Mouse (Mus musculus): ENCODE data around the gene 2310061I04Rik.

The 2310061I04Rik gene

DNA sequence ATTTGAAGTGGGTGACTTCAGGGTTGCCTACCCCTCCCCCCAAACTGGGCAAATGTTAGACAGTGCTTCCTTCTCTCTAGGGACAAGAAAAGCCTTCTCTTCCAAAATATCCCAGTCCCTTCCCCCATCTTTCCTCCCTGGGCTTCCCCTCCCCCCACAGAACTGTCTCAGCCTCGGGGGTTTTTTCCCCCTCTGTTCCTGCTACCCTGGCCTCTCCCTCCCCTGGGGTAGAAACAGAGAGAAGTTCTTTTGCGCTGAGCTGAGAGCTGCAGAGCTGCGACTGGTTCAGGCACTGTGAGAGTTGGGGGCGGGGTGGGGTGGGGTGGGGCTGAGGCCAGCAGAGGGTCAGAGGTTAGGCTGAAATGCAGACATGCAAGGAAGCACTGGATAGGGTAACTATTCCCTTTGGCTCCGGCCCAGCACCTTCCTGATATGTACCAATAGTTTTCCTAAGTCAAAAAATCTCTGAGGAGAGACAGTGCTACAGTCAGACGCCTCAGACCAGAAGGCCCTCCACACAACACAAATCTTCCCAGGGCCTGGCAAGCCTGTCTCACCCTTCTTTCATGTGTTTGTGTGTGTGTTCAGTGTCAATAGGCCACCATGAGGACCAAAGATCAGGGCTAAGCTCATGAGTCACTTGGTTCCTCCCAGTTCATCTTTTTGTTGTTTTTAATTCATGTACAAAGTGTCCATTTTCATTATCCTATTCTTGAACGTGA, 27.7 kb downstream of the 2310061I04Rik start:
- DNase-seq: no peak

DNA sequence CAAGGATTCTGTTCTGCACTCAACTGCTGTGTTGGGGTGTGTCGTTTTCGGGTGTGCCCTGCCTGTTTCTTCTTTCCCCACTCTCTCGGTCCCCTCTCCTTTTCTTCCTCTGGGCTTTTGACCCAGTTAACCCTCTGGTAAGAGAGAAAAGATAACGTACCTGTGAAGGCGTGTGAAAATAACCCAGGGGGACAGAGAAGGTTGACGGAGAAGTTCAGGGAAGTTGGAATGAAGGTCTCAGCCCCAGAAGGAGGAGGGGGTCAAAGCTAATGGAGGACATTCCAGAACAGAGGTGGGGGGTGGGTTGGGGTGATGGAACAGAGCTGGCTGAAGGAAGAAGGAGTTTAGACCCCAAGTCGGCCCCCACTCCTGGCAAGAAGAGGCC, 28.3 kb downstream of the 2310061I04Rik start:
- no peak for DNase-seq

DNA sequence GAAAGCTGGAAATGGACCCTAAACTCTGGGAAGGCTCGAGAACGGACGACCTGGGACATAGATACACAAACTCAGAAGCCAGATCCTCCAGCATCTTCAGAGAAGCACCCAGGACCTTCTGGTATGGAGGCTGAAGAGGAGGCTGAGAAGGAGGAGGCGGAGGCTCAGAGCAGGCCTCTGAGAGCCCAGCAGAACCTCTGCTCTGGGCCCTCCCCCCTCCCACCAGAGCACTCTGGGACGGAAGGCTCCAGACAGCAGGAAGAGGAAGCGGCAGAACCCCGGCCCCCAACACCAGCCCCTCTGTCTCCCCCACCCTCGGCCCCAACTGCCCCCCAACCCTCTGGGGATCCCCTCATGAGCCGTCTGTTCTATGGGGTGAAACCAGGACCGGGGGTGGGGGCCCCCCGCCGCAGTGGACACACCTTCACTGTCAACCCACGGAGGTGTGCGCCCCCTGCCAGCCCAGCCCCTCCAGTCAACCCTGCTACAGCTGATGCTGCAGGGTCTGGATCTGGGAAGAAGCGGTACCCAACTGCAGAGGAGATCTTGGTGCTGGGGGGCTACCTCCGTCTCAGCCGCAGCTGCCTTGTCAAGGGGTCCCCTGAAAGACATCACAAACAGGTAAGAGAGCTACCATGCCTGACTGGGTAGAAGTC, 28.9 kb downstream of the 2310061I04Rik start:
- DNase-seq: no peak

DNA sequence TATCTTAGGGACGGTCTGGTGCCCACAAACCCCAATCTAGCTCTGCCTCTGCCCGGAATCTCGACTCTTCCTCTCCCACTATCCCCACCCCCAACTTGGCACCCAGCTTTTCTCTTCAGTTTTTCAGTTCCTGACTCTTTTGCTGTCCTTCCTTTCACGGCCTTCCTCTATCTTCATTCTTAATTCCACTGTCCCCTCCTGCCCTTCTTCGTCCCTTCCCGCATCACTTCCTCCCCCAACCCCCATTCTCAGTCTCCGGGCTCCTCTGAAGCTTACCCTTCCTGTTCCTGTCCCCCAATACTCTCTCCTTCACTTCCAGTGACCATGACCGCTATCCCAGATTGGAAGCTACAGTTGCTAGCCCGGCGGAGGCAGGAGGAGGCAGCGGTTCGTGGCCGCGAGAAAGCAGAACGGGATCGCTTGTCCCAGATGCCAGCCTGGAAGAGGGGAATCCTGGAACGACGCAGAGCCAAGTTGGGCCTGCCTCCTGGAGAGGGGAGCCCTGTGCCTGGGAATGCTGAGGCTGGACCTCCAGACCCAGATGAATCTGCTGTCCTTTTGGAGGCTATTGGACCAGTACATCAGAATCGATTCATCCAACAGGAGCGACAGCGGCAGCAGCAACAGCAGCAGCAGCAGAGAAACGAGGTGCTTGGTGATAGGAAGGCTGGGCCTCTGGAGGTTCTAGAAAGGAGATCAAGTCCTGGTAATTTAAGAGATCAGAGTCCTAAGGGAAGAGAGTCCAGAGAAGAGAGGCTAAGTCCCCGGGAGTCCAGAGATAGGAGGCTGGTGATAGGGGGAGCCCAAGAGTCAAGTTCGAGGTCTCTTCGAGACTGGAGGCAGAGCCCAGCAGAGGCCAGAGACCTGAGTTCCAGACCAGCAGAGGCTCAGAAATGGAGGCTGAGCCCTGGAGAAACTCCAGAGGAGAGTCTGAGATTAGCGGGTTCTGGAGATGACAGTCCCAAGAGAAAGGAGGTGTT, 30.0 kb downstream of the 2310061I04Rik start:
- DNase-seq: no peak

DNA sequence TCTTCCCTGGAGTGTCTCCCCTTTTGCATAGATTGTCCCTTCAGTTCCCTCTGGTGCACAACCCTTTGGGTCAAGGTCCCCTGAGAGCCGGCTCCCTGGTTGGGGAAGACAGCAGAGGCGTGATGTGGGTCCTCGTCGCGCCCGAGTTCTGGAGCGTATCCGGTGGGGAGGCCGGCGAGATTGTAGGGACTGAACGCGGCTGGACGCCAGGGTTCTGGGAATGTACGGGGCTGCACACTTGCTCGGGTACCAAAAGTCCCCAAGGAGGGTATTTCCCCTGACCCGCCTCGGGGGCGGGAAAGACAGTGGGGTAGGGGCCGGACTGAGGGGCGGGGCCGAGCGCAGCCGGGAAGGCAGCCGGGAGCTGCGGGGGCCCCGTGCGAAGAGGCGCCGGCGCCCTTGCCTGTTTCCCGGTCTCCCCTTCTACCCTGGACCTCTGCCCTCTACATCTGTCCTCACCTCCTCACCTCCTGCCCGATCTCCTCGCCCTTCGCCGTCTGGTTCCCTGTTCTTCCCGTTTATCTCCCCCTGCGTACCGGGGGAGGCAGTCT, 30.9 kb downstream of the 2310061I04Rik start:
- peak; percentile 44 for DNase-seq

DNA sequence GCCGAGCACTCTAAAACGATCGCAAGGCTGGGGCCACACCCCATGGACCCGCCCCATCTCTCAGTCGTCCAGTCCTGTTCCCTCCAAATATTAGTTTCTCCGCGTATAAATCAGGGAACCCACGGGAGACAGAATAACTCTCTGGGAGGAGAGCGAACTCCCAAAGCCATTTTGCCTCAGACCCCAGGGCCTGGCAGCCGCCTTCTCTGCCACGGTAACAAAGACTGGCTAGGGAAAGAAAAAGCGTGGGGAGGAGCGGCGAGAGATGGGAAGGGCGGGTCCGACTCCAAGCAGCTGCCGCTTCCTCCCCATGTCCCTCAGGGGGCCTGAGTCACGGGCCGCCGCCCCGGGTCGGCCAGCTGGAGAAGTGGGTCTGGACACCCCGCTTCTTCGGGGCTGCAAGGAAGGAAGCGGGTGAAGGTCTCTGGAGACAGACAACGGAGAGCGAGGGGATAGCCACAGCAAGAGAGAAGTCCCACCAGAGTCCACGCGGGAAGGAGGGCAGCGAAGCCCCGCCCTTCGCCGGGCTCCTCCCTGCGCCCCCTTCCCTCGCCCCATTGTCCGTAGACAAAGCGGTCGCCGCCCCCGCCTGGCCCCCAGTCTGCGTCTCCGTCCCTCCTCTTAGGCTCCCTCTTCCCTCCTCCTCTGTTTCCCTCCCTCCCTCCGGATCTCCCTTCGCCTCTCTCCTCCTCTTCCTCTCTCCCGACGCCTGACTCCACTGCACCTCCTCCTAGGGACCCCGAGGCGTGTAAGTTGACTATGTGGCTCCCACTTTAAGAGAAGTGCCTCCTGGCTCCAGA, 31.6 kb downstream of the 2310061I04Rik start, which contains the start of gene Ppp1r18:
Gene Ppp1r18, plus strand, starts transcription at position 113 of the 800 bp plus-strand sequence.
- DNase-seq: peak; percentile 57

DNA sequence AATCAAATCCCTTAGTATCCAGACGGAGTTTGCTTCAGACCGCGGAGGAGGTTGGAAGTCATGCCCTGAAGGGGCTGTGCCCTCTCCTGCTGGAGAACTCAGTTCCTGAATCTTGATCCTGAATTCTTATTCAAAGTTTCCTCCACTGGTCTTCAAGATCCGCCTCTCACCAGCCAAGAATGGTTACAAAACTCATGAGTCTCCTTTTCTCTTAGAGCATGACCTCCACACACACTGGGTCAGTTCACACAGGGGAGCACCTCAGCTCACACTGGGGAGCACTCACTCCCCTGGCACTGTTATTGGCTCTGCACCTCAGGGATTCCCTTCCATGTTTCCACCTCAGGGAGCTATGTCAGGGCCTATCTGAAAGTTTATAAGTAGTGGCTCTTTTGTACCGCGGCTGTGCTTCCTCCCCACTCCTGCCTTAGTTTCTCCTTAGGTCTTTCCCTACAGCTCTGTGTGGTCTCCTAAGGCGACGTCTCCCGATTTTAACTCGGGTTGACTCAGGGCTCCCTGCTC, 32.3 kb downstream of the 2310061I04Rik start:
- DNase-seq: no peak

DNA sequence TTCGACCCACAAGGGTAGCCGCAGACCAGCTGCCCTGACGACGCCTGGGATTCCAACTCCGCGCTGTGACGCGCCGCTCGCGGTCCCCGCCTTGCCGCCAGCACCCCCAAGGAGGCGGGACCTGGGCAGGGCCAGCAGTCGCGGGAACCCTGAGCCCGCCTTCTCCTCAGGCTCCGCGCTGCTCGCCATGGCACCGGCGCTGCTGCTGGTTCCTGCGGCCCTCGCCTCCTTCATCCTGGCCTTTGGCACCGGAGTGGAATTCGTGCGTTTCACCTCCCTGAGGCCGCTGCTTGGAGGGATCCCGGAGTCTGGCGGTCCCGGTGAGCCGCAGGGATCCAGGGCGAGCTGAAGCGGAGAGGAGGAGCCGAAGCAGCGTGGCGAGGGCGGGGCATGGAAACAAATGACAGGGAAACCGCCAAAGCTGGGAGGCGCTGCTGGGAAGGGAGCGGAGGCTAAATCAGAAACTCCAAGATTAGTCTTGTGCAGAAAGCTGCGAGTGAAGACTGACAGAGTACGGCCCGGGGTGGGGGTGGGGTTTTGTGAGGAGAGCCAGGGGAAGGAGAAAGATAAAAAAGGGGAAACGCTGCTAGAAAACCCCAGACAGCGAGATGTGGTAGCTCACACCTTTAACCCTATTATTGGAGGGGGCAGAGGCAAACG, 35.9 kb downstream of the 2310061I04Rik start, which contains the start of gene Nrm:
Gene Nrm, plus strand, starts transcription at position 121 of the 660 bp plus-strand sequence.
- DNase-seq: peak; percentile 89

DNA sequence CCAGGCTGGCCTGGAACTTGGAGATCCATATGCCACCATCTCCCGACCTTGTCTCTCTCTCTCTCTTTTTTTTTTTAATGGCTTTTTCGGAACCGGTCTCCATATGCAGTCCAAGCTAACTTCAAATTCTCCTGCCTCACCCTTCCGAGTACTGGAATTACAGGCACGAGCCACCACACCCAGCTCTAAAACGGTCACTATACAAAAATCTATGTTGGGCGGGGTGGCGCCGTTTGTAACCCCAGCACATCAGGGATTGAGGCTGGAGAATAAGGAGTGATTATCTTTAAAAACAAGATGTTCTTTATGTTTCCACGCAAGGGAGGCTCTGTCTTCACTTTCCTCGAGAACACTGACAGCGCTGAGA, 36.4 kb downstream of the 2310061I04Rik start:
- no peak for DNase-seq

DNA sequence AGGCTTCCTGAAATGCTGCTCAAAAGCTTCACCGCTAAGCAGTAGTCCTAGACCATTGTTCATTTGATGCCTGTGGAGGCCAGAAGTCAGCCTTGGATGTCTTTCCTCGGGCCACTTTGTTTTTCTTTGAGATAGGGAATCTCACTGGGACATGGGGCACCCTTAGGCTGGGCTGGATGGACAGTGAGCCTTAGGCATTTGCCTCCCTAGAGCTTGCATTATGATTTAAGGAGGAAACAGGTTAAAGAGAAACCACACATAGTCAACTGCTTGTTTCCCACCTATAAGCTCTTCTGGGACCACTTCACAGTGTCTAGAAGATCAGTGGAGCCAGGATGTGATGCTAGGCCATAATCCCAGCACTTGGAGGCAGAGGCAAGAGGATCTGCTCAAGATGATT, 37.4 kb downstream of the 2310061I04Rik start:
- DNase-seq: no peak

DNA sequence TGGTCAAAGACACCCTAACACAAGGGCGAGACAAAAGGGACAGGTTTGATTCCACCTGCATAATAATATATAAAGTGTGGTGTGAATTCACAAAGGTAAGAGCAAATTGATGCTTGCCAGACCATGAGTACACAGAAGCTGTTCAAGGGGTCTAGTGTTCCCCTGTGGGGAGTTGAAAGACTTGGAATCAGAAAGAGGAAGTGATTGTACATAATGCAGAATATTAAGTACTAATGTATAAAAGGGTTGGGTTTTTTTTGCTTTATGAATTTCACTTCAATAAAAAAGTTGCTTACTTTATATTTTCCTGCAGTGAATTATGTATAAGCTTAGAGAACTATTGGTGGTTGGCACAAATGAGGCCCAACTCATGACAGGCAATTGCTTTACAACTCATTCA, 37.9 kb downstream of the 2310061I04Rik start:
- no peak for DNase-seq

DNA sequence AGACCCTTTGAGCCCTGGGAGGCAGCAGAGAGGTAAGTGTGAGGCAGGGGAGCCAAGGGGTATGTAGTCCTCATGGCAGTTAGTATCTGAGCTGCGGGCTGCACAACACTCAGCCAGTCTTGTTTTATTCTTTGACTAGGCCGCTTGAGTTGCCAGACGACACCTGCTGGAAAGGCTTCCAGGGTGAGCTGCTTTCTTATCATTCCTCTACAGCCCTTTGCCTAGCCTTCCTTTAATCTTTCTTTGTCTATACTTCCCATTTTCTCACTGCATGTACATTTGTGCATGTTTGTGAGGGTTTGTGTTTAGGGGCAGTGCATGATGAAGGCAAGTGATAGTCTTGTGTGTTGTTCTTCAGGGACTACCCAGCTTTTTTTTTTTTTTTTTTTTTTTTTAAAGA, 46.3 kb downstream of the 2310061I04Rik start:
- DNase-seq: no peak

DNA sequence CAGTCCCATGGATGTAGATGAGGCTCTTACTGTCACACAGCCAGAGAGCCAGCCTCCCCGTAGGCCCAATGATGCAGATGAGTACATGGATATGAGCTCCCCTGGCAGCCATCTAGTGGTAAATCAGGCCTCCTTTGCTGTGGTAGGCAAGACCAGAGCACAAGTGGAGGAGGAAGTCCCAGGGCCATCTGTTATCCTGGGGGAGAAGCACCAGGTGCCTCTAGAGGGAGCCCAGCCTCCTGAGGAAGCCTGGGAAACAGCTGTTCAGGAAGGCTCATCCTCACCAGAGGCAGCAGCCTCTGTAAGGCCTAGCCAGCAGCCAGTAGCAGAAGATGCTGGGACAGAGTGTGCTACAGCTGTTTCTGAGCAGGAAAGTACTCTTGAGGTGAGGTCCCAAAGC, 49.1 kb downstream of the 2310061I04Rik start:
- DNase-seq: no peak

DNA sequence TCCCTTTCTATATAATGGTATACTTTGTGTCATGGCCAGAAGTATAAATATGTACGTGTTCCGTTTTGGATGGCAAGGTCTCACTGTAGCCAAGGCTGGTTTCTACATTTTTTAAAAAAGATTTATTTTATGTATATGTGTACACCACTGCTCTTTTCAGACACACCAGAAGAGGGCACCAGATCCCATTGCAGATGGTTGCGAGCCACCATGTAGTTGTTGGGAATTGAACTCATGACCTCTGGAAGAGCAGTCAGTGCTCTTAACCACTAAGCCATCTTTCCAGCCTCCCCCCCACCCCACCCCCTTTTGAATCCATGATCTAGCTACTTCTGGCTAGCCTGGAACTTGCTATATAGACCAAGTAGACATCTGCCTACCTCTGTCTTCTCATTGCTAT, 53.7 kb downstream of the 2310061I04Rik start:
- DNase-seq: no peak
